Mouse (Mus musculus) kidney, postnatal 25 days (tissue): ENCODE data around the gene P2ry14.

ENCODE experiments used
- DNase-seq, 2 experiments: peaks; one replicate each; pipeline ENCODE4 v3.0.0; 2021; ENCODE audit warnings: mixed read lengths in 2 of 2

P2ry14 gene

DNA sequence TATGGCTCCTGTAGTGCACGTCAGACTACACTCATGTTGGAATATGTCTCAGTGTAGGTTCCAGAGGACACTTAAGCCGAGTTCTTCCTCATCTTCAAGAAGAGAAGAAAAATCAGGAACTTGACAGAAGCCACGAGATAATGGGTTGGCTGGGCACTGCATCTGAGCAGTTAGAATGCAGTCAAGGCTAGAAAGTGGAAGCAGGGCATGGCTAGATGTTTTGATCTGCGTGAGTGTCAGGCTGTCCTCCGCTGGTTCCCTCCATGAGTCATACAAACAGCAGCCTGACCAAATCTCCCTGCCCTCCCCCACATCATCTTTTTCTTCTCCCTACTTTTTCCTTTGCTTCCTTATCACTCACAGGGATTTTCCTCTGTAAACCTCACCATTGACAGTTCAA, at the start of gene P2ry14:
TSS of gene P2ry14 (minus strand) at position 195 of the 400 bp plus-strand sequence.
- no peak for DNase-seq

DNA sequence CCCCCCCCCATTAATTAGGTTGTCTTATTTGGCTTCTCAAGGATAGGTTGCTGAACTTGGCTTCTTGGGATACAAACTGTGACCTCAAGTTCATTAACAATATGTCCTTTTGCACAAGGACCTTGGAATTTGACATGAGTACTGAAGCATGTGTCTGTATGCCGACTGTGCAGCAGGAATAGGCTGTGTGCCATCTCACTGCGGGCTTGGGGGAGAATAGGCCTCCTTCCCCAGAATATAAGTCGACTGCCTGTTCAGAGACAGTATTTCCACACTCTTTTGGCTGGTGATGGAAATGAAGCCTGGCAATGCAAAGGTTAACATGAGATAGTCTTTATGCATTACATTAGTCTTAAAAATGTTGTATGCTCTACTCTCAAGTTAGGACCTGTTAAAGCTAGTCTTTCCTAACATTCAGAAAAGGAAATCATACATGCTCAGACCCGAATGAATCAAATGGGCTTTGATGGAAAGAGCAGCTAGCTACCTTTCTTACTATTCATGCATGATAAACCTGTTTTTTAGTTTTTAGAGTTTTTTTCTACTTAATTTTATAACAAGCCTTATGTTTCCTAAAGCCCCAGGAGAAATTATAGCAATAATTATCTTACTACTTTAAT, 44.0 kb upstream of the P2ry14 start:
- DNase-seq = no peak

GRCm38 (mm10) chr3:59194938-59195337, 41.5 kb upstream of the P2ry14 start, which contains the start of gene Gpr87:
TSS of gene Gpr87 (minus strand) at chr3:59195104.
- DNase-seq = no peak

GRCm38 (mm10) chr3:59194099-59194498, 40.7 kb upstream of the P2ry14 start:
- no peak for DNase-seq

DNA sequence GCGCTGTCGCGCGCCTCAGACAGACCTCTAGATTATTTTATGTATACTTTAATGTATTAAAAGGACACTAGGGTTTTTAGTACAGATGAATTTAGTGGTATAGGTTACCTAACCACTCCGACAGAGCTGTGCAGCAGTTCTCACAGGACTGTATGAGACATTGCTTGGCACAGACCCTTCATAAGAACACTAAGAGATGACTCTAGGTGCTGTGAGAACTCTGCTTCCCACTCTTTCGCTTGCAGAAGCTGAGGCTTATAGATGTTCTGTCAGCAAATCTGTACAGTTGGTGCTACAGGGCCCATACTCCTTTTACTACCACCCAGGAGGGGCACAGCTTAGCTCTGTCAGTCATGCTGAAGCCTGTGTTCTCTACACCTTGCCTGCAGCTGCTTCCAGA, 38.3 kb upstream of the P2ry14 start:
- DNase-seq = no peak

- no peak for DNase-seq
Measured at GRCm38 (mm10) chr3:59187336-59187735, 33.9 kb upstream of the P2ry14 start.

- DNase-seq = no peak
Measured at GRCm38 (mm10) chr3:59185662-59186061, 32.2 kb upstream of the P2ry14 start.

GRCm38 (mm10) chr3:59182129-59182528, 28.7 kb upstream of the P2ry14 start:
- no peak for DNase-seq

DNA sequence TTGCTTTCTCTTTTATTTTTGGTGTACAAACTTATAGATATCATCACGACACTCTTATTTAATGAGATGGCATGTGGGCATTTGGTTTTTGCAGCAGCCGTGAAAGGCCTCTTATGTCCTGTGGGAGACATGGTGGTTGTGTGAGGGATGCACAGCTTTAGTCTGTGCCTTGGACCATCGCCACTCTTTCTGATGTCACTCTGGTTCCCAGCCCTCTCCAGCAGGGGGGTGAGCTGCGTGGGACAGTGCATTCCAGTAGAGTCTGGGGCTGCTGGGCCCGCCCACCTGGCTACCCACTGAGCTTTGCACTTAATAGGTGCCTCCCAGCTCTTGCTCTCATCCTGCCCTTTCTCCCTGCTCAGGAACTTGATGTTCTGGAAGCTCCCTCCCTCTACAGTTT, 27.7 kb upstream of the P2ry14 start:
- no peak for DNase-seq

- DNase-seq = no peak
Measured at GRCm38 (mm10) chr3:59176871-59177270, 23.5 kb upstream of the P2ry14 start.

DNA sequence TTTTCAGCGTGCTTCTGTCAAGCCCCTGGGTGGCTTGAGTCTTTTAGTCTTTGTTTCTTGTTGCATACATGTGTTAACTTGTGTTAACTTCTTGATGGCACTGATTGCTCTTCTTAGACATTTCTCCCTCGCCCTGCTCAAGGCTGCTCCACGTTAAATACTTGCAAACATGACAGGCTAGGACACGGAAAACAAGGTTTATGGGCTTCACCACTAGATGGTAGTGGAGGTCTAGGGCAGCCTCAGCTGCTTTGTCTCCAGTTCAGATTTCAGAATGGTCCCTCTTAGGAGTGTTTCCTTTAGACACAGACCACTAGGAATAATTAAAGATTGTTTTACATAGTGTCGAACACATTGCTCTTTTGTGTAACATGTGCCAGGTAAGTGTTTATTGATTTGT, 21.8 kb upstream of the P2ry14 start:
- peak in 1 of 2 experiments; percentile 25 for DNase-seq

DNA sequence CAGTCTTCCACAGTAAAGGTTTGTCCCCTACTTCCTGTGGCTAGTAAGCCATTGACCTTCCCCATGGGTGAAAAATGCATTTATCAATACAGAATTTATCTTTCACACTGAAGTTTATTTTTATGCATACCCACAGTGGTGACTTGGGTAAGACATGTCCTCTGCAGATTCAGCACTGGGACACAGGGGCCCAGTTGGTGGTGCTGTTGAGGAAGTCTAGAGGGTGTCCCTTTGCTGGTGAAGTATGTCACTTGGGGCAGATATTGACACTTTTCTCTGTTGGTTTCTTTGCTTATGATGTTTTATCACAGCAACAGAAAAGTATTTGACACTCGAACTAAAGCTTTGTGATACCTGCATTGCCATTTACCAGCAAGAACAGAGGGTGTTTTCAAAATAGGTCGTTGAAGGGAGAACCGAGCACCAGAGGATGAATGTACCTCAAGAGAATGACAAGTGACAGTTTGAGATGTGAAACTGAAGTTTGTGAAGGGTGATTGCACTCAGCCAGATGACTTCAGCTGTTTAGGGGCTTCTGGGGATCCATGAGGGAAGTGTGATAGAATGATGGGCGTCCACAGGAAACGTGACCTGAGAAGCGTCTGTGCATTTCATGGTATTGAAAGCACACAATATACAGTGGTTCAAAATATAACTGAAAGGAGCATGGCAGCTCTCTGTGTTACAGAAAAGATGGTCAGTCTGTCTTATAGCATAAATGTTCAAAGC, 21.2 kb upstream of the P2ry14 start:
- DNase-seq = no peak

DNA sequence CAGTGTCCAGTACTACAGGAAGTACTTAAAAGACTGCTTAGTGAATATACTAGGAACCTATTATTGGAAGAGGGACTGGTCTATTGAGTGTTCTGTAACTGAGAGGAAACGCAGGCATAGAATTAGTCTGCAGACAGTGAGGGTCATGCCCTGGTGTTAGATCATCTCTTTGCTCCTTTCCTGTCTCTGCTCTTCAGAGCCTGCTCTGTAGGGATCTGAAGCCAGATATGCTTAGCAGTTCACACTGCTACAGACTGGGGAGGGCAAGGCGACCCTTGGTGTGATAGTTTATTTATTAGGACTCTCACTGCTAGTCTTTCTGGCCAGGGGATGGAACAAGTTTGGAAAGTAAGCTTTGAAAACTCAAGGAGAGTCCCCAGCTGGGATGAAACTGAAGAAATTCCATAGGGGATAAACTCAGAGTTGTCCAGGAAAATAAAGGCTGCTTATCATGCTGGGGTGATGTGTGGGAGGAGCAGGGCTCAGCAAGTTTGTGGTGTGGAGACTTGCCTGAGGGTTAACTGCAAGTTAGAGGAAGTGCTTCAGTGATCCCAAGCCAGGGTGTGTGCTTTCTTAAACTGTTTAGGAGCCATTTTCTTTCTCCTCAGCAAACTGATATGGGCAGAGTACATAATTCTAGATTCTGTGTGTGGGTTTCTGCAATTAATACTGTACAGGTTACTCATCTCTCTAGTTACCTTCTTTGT, 16.7 kb upstream of the P2ry14 start:
- DNase-seq = no peak

- no peak for DNase-seq
Measured at GRCm38 (mm10) chr3:59169215-59169614, 15.8 kb upstream of the P2ry14 start.

DNA sequence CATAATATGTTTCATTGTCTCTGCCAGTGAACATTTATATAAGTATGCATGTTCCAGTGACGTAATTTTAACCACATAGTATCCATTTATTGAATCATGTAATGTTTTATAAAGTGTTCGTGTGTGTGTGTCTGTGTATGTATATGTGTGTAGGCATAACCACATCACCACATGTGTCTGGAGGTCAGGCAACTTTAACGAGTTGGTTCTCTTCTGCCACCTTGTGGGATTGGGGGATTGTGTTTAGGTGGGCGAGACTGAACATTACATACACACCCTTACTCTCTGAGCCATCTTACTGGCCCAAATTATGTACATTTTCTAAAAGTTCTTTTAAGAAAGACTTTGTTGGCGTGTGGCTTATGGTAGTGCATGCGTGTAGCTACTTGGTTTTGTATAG, 15.1 kb upstream of the P2ry14 start:
- no peak for DNase-seq

DNA sequence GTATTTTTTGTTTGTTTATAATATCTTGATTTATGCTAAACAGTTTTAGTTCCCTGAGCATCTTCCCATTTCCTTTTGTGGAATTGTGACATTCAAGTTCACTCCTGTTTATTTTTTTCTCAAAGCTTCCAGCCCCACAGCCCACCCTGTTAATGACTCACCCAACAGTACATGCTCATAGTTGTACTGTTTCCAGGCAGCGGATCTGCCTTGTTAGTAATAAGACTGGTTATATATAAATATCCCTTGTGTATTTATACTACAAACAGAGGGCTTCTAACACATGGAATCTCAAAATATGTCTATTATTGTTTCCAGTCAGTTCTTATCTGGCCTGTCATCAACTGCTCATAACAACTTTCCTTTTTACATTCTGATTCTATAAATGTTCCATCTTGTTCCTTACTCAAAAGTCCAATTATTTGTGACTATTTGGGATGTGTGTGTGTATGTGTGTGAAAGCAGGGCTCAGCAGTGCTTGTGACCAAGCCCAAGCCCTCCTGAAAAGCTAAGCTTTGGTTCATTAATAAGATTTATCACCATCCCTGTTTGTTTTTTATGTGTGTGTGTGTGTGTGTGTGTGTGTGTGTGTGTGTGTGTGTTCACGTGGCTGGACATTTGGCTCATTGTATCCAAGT, 14.1 kb upstream of the P2ry14 start:
- DNase-seq = no peak

DNA sequence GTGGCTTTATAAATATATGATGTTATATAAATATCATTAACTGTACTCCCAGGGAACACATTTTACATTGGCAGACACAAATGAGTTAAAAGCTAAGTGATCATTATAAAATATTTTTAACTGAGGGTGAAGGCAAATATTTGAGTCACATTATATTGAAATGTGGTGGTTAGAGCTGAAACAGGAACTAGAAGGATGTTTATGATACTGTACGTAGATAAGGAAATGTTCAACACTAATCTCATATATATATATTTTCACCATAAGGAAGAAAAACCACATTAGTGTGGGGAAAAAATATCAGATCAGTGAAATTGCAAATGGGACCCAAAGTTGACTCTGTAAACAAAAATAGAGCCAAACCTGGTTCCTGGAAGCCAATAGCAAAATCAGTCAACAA, 7.0 kb upstream of the P2ry14 start:
- no peak for DNase-seq

DNA sequence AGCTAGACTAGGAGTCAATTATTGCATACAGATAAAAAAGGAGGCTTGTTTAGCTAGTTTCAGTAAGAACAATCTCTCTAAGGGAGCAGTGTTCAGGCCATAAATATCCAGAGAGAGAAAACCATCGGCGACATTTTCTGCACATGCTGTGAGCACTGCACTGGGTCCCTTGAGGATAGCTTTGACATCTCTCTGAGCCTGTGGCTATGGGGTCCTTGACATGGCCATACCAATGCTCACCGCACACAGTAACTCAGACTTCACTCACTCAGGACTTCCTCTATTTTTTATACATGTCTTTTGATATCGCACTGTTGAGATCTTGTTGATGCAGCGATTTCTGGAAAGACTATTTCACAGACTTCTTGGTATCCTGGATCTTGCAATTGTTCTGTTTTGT, 3.6 kb upstream of the P2ry14 start:
- no peak for DNase-seq

DNA sequence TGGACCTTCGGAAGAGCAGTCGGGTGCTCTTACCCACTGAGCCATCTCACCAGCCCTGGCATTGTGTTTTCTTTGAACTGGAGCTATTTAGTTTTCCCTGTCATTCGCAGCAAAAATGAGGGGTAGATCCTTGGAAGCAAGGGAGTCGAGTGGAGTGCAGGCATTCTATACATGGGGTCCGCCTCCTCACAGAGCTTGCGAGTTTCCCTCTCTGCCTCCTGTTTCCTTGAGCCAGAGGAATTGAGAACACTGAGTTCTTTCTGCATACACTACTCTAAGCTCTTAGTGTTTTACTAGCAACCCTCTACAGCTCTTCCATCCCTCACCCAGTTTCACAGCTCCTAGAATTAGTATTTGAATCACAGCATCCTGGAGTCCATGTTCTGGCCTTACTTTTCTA, 2.0 kb upstream of the P2ry14 start:
- DNase-seq = no peak

DNA sequence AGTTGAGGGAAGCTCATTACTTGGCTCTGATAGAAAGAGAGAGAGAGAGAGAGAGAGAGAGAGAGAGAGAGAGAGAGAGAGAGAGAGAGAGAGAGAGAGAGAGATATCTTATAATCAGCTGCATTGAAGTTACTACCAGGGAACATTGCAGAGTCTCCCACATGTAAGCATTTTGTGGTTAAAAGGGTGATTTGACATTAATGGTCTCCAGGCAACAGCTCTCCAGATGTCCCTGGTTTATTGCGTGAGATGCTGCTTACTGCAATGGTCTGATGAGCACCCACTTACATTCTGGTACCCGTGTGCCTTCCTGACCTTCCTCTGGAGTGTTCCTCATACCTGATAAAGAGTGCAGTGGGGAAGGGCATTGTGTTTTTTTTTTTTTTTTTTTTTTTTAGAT, 1.5 kb upstream of the P2ry14 start:
- DNase-seq = no peak

- DNase-seq = no peak
Measured at GRCm38 (mm10) chr3:59150624-59151023, 2.8 kb downstream of the P2ry14 start.

DNA sequence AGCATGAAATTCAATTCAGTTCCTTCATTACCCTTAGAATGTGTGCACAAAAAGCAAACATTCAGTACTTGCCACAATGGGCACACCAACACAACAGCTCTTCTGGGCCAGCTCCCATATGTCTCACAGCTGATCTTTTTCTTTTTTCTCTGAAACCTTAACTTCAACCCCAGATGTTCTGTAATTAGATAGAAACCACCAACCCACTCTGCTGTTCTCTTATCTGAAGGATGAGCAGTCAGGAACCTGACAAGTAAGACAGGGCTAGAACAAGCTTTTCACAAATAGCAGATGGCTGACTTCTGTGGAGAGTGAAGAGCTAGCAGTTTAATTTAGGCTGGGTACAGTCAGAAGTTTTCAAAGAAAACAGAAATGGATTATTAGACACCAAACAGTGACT, 3.8 kb downstream of the P2ry14 start:
- DNase-seq = no peak

DNA sequence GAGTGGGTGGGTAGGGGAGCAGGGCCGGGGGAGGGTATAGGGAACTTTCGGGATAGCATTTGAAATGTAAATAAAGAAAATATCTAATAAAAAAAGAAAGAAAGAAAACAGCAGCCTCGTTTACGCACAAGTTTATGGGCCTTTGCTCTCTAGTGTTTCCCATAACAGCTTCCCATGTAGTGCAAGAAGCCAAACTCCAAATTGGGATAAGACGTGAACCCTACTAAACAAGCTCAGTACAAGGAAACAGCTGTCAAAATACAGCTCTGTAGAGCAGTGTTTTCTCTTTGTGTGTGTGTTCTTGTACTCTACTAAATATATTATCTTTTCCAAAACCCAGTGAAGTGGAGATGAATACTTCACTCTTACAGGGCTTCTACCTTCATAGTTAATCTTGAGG, 8.2 kb downstream of the P2ry14 start:
- DNase-seq = no peak
